Mouse (Mus musculus) MEL (cell line): ENCODE results near the gene Polr3c. TPM values are rescaled to one million over a fixed set of nuclear protein-coding genes. Genes with fewer than 3 reads are reported as not detected.
A peak's percentile ranks its signal among the peaks of the same experiment; 100 is the strongest.

Source experiments
- DNase-seq: peaks from one replicate; pipeline ENCODE4 v3.0.0; 2011; ENCODE audit warnings: low read depth, low spot score
- H3K27ac ChIP-seq: 2 replicates; pipeline ENCODE4 v1.5.1; 2012; ENCODE audit warnings: low read depth, mild to moderate bottlenecking, control low read depth, low read length, moderate library complexity; ENCODE audit not compliant: control insufficient read depth
- H3K27me3 ChIP-seq, 2 experiments: fragments of 150-350 bp in 1 of 2; sonication (generic) in 1 of 2; 2 replicates each; pipeline ENCODE4 v1.6.1; 2012; ENCODE audit warnings: low read length in 2 of 2, mild to moderate bottlenecking in 2 of 2, improper control_type of control experiment in 1 of 2, moderate library complexity in 1 of 2; ENCODE audit not compliant: insufficient read depth in 2 of 2, control insufficient read depth in 1 of 2
- H3K36me3 ChIP-seq, 2 experiments: 2 replicates each; pipeline ENCODE4 v1.6.1; 2012 to 2014; ENCODE audit warnings: low read length in 2 of 2, improper control_type of control experiment in 1 of 2, inconsistent platforms in 1 of 2, mild to moderate bottlenecking in 1 of 2; ENCODE audit not compliant: insufficient read depth in 2 of 2, control insufficient read depth in 1 of 2
- H3K4me1 ChIP-seq, 2 experiments: fragments of 150-350 bp in 1 of 2; sonication (generic) in 1 of 2; 2 replicates each; pipeline ENCODE4 v1.6.1; 2012; ENCODE audit warnings: low read length in 2 of 2, improper control_type of control experiment in 1 of 2, mild to moderate bottlenecking in 1 of 2; ENCODE audit not compliant: insufficient read depth in 2 of 2, control insufficient read depth in 1 of 2
- H3K4me3 ChIP-seq, 2 experiments: fragments of 150-350 bp in 1 of 2; sonication (generic) in 1 of 2; 2 replicates each; pipeline ENCODE4 v1.5.1; 2012; ENCODE audit warnings: low read depth in 2 of 2, low read length in 2 of 2, mild to moderate bottlenecking in 2 of 2, moderate library complexity in 2 of 2, control low read depth in 1 of 2, improper control_type of control experiment in 1 of 2; ENCODE audit not compliant: control insufficient read depth in 1 of 2, insufficient read depth in 1 of 2
- H3K79me2 ChIP-seq: 2 replicates; pipeline ENCODE4 v1.6.1; 2012; ENCODE audit warnings: mild to moderate bottlenecking, low read length, moderate library complexity; ENCODE audit not compliant: control insufficient read depth, poor library complexity, insufficient read depth
- H3K9ac ChIP-seq: 2 replicates; pipeline ENCODE4 v1.6.1; 2012; ENCODE audit warnings: low read depth, mild to moderate bottlenecking, control low read depth, low read length, moderate library complexity; ENCODE audit not compliant: control insufficient read depth, poor library complexity, severe bottlenecking
- H3K9me3 ChIP-seq: fragments of 150-350 bp; sonication (generic); replicated peaks from 2 replicates; pipeline ENCODE4 v1.6.1; 2012; ENCODE audit warnings: mild to moderate bottlenecking, low read length, improper control_type of control experiment, moderate library complexity; ENCODE audit not compliant: insufficient read depth
- BHLHE40 ChIP-seq: IDR thresholded peaks from 2 replicates; pipeline ENCODE4 v1.6.1; 2012; ENCODE audit warnings: low read depth, mild to moderate bottlenecking, inconsistent platforms, low read length, improper control_type of control experiment, borderline replicate concordance
- CHD2 ChIP-seq: IDR thresholded peaks from 2 replicates; pipeline ENCODE4 v1.6.1; 2011; ENCODE audit warnings: low read length, improper control_type of control experiment
- CTCF ChIP-seq, 3 experiments: IDR thresholded peaks in 2 of 3; conservative IDR thresholded peaks in 1 of 3; 2 replicates each; pipeline ENCODE4 v1.5.1; 2011 to 2012; ENCODE audit warnings: low read length in 3 of 3, low read depth in 2 of 3, mild to moderate bottlenecking in 2 of 3, improper control_type of control experiment in 1 of 3, inconsistent platforms in 1 of 3, mixed read lengths in 1 of 3, moderate library complexity in 1 of 3; ENCODE audit not compliant: control insufficient read depth in 1 of 3, insufficient read depth in 1 of 3, poor library complexity in 1 of 3, severe bottlenecking in 1 of 3
- ELF1 ChIP-seq: IDR thresholded peaks from 2 replicates; pipeline ENCODE4 v1.6.1; 2014; ENCODE audit warnings: low read depth, mild to moderate bottlenecking, inconsistent platforms, low read length, improper control_type of control experiment, moderate library complexity
- JUND ChIP-seq: IDR thresholded peaks from 2 replicates; pipeline ENCODE4 v1.6.1; 2011; ENCODE audit warnings: low read depth, mild to moderate bottlenecking, improper control_type of control experiment, low read length
- MAX ChIP-seq: IDR thresholded peaks from 2 replicates; pipeline ENCODE4 v1.6.1; 2011; ENCODE audit warnings: low read length, improper control_type of control experiment
- MEF2A ChIP-seq: IDR thresholded peaks from 2 replicates; pipeline ENCODE4 v1.6.1; 2014; ENCODE audit warnings: low read depth, mild to moderate bottlenecking, inconsistent platforms, low read length, improper control_type of control experiment; ENCODE audit not compliant: poor library complexity, insufficient replicate concordance, severe bottlenecking; ENCODE audit errors: extremely low read depth
- MXI1 ChIP-seq: IDR thresholded peaks from 2 replicates; pipeline ENCODE4 v1.6.1; 2011; ENCODE audit warnings: mild to moderate bottlenecking, low read depth, low read length, improper control_type of control experiment
- MYB ChIP-seq: IDR thresholded peaks from 2 replicates; pipeline ENCODE4 v1.6.1; 2011; ENCODE audit warnings: mild to moderate bottlenecking, low read depth, low read length, improper control_type of control experiment
- NELFE ChIP-seq: IDR thresholded peaks from 2 replicates; pipeline ENCODE4 v1.6.1; 2011; ENCODE audit warnings: low read depth, low read length, improper control_type of control experiment
- POLR2AphosphoS2 ChIP-seq: IDR thresholded peaks from 2 replicates; pipeline ENCODE4 v1.6.1; 2011; ENCODE audit warnings: low read length, improper control_type of control experiment
- POLR2AphosphoS5 ChIP-seq: IDR thresholded peaks from 2 replicates; pipeline ENCODE4 v1.6.1; 2012; ENCODE audit warnings: low read depth, borderline replicate concordance, mild to moderate bottlenecking, inconsistent platforms, low read length, moderate library complexity, mixed read lengths
- RAD21 ChIP-seq: IDR thresholded peaks from 2 replicates; pipeline ENCODE4 v1.6.1; 2011; ENCODE audit warnings: mild to moderate bottlenecking, low read depth, low read length, improper control_type of control experiment
- SIN3A ChIP-seq: IDR thresholded peaks from 2 replicates; pipeline ENCODE4 v1.6.1; 2012; ENCODE audit warnings: low read length, improper control_type of control experiment, inconsistent platforms
- SMC3 ChIP-seq: IDR thresholded peaks from 2 replicates; pipeline ENCODE4 v1.6.1; 2011; ENCODE audit warnings: low read depth, low read length, improper control_type of control experiment
- TBP ChIP-seq: IDR thresholded peaks from 2 replicates; pipeline ENCODE4 v1.8.0; 2011; ENCODE audit warnings: low read depth, low read length, improper control_type of control experiment
- TCF12 ChIP-seq: IDR thresholded peaks from 2 replicates; pipeline ENCODE4 v1.6.1; 2014; ENCODE audit warnings: low read depth, mild to moderate bottlenecking, inconsistent platforms, low read length, improper control_type of control experiment, moderate library complexity
- UBTF ChIP-seq: IDR thresholded peaks from 2 replicates; pipeline ENCODE4 v1.6.1; 2012; ENCODE audit warnings: low read depth, mild to moderate bottlenecking, inconsistent platforms, low read length, improper control_type of control experiment, moderate library complexity, borderline replicate concordance; ENCODE audit not compliant: insufficient read depth
- USF1 ChIP-seq: IDR thresholded peaks from 2 replicates; pipeline ENCODE4 v1.6.1; 2014; ENCODE audit warnings: low read depth, mild to moderate bottlenecking, inconsistent platforms, low read length, improper control_type of control experiment, moderate library complexity
- ZC3H11A ChIP-seq: IDR thresholded peaks from 2 replicates; pipeline ENCODE4 v1.6.1; 2012; ENCODE audit warnings: low read depth, mild to moderate bottlenecking, inconsistent platforms, low read length, improper control_type of control experiment
- ZKSCAN1 ChIP-seq: IDR thresholded peaks from 2 replicates; pipeline ENCODE4 v1.6.1; 2012; ENCODE audit warnings: low read depth, mild to moderate bottlenecking, inconsistent platforms, low read length, improper control_type of control experiment, moderate library complexity
- ZMIZ1 ChIP-seq: IDR thresholded peaks from 2 replicates; pipeline ENCODE4 v1.6.1; 2012; ENCODE audit warnings: low read depth, mild to moderate bottlenecking, inconsistent platforms, low read length, improper control_type of control experiment, moderate library complexity
- ZNF384 ChIP-seq: IDR thresholded peaks from 2 replicates; pipeline ENCODE4 v1.6.1; 2012; ENCODE audit warnings: low read depth, mild to moderate bottlenecking, inconsistent platforms, low read length, improper control_type of control experiment
- polyA plus RNA-seq, 2 experiments: library from polyadenylated mRNA; stranded (reverse) in 1 of 2; unstranded in 1 of 2; fragments of >175 nt in 1 of 2; fragments of >200 nt in 1 of 2; gene quantifications; 2 replicates each; pipeline versions ENCODE4 v1.2.1 to v1.2.4; 2012; ENCODE audit warnings: low replicate concordance in 2 of 2, low read depth in 1 of 2; ENCODE audit not compliant: insufficient read length in 2 of 2, insufficient read depth in 1 of 2, missing spikeins in 1 of 2
- total RNA-seq: library from RNA; depleted of rRNA; stranded (reverse); fragments of 300-350 nt; gene quantifications from 2 replicates; pipeline ENCODE4 v1.2.3, GENCODE M21; 2012

Gene Polr3c
- total and polyA plus RNA-seq, 3 experiments = 48.3 to 224 (median 122) TPM

DNA sequence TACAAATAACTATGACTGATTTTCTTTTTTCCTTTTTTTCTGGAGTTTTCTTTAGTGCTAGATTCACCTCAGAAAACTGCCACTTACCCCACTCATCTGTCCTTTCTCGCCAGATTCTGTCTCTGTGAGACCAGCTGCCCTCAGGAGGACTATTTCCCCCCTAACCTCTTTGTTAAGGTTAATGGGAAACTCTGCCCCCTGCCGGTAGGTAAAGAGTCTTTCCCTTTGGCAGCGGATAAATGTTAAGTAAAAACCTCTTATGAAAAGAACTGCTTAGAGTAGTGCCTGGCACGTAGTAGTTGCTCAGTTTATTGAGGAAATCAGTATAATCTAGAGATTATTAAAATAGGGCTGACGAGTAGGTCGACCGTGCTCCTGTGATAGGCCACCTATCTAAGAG lies 27.1 kb downstream of the Polr3c start:
- Histone ChIP-seq H3K9me3 (no peaks in the 10 kb centered on the region), H3K79me2 (peaks cover 3% of the 10 kb centered on the region; the same call in 1 of the 2 replicates), H3K27me3 (no peaks in the 10 kb centered on the region), H3K4me1 (peaks cover 5 to 10% of the 10 kb centered on the region in 2 experiments; a peak in 3 of 4 replicates), H3K36me3 (peaks cover 0 to 8% of the 10 kb centered on the region in 2 experiments; a peak in 2 of 4 replicates), H3K4me3 (no peak overlapping the region), H3K9ac (no peak overlapping the region), H3K27ac (no peak overlapping the region)
- peak; percentile 88 for DNase-seq
- TF ChIP-seq JUND (no peak), NELFE (no peak), RAD21 (peak; percentile 74), POLR2AphosphoS5 (no peak), USF1 (no peak), CTCF (IDR thresholded peaks at IDR 0.05 in 2 of 3, conservative IDR thresholded peaks at IDR 0.05 in 1 of 3; ENCODE audit: control insufficient read depth in 1 of 3, insufficient read depth in 1 of 3, low read depth in 2 of 3, low read length in 3 of 3, poor library complexity in 1 of 3, severe bottlenecking in 1 of 3) (peak; percentile 50 to 96 (median 87)), SMC3 (peak; percentile 93), UBTF (no peak), POLR2AphosphoS2 (no peak), MEF2A (no peak), ZKSCAN1 (no peak), TCF12 (no peak), ZC3H11A (peak; percentile 70)

- H3K79me2 ChIP-seq = peaks cover 3% of the 10 kb centered on the region; the same call in 1 of the 2 replicates
- no peaks in the 10 kb centered on the region for H3K27me3 ChIP-seq
- peaks cover 0 to 13% of the 10 kb centered on the region in 2 experiments; a peak in 2 of 4 replicates for H3K36me3 ChIP-seq
- TF ChIP-seq ELF1 (no peak), MYB (no peak), TBP (no peak), RAD21 (no peak), JUND (no peak), MAX (no peak), BHLHE40 (no peak), ZNF384 (no peak), POLR2AphosphoS2 (no peak), SIN3A (no peak), POLR2AphosphoS5 (no peak), TCF12 (no peak), ZMIZ1 (no peak), MXI1 (no peak), CHD2 (no peak)
- H3K4me3 ChIP-seq = no peak overlapping the region
- no peak for DNase-seq
- peaks cover 5 to 13% of the 10 kb centered on the region in 2 experiments; a peak in 3 of 4 replicates for H3K4me1 ChIP-seq
- no peak overlapping the region for H3K9ac ChIP-seq
- H3K9me3 ChIP-seq = no peaks in the 10 kb centered on the region
- H3K27ac ChIP-seq = no peak overlapping the region
These were observed 28.3 kb downstream of the Polr3c start for GRCm38 (mm10) chr3:96698993-96699690.
